Mouse (Mus musculus) E14TG2a.4 (cell line): ENCODE results near the gene Utp20.
"Not testable (repeated sequence)": the region's sequence is repeated elsewhere in the genome, so short reads cannot be mapped to it uniquely, and the experiment has no call there.

Experiments used
- H3K27me3 ChIP-seq: 2 replicates; pipeline ENCODE4 v1.6.1; 2014; ENCODE audit warnings: low read length, control low read depth; ENCODE audit not compliant: insufficient read depth
- H3K36me3 ChIP-seq: 2 replicates; pipeline ENCODE4 v1.6.1; 2014; ENCODE audit warnings: low read length, control low read depth; ENCODE audit not compliant: insufficient read depth
- H3K4me1 ChIP-seq: replicated peaks from 2 replicates; pipeline ENCODE4 v1.6.1; 2014; ENCODE audit warnings: low read depth, low read length, control low read depth
- H3K4me3 ChIP-seq: replicated peaks from 2 replicates; pipeline ENCODE4 v1.5.1; 2014; ENCODE audit warnings: mild to moderate bottlenecking, low read length
- H3K9me3 ChIP-seq: 2 replicates; pipeline ENCODE4 v1.6.1; 2014; ENCODE audit warnings: low read length, control low read depth
- CTCF ChIP-seq: conservative IDR thresholded peaks from 2 replicates; pipeline ENCODE4 v1.5.1; 2014; ENCODE audit warnings: low read length
- NANOG ChIP-seq: IDR thresholded peaks from 2 replicates; pipeline ENCODE4 v1.6.1; 2014; ENCODE audit warnings: borderline replicate concordance, low read length, mixed read lengths
- POU5F1 ChIP-seq: IDR thresholded peaks from 2 replicates; pipeline ENCODE4 v1.6.1; 2014; ENCODE audit warnings: low read length, borderline replicate concordance

The Utp20 gene

DNA sequence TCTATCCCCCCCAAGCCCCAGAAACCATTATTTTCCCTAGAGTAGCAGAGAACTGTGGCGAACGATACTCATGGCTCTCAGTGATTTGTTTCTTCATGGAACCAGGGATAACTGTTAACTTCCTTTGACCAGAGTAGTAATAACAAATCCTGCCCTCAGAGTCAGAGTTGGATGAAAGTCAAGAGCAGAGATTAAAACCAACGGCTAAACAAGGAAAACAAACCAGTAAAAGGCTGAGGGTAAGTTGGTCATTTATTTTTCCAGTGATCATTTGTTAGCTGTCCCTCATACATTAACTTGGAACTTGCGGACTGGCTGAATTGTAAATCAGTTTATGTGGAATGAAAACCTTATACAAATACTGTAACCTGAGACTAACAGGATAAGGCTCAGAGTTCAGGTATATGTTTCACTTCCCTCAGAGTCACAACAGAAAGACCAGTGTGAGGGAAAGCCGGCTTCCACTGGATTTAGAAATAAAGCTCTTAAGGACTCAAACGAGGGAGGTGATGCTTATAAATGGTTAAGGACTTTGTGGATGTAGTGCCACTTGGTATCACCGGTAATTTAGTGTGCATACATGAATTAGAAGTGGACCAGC is 22.4 kb upstream of the Utp20 start:
- no peak for TF ChIP-seq NANOG
- Histone ChIP-seq H3K4me1 (no peaks in the 10 kb centered on the region), H3K9me3 (no peaks in the 10 kb centered on the region), H3K36me3 (no peaks in the 10 kb centered on the region), H3K27me3 (no peaks in the 10 kb centered on the region), H3K4me3 (no peak overlapping the region)

DNA sequence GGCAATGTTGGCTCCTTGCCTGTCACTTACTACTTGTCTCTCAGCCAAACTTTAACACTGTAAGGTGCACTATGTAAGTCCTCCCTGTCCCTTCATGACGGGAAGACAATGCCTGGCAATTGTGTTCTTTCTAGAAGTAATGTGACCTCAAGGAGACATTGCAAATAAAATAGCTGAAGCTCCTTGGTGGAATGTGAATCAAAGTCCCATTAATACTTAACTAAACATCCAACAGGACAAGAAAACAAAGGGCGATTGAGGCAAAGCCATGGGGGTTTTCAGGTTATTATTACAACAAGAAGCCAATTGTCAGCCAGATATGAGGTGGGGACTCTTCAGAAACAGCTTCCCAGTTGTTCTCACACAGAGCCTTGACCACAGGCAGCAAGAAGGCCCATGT is 7.6 kb upstream of the Utp20 start:
- Histone ChIP-seq H3K4me1 (no peaks in the 10 kb centered on the region), H3K9me3 (no peaks in the 10 kb centered on the region), H3K27me3 (peaks cover 4% of the 10 kb centered on the region; the same call in 1 of the 2 replicates), H3K4me3 (no peak overlapping the region), H3K36me3 (no peaks in the 10 kb centered on the region)
- TF ChIP-seq POU5F1 (no peak), CTCF (no peak), NANOG (no peak)

DNA sequence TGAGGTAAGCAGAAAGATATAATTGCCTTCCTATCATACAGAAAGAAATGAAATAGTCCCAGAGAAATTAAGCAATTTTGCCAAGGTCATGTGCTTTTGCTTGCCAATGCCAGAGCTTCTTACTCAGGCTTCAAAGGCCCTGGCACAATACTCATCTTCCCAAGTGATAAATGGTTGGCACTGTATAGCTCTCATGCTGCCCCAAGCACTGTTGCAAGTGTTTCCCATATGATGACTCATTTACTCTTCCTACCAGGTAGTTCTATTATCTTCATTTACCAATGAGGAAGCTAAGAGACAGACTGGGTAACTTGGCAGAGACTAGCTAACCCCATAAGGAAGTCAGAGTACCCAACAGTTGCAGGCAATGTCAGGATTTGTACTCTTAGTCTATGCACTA is 1.8 kb upstream of the Utp20 start:
- Histone ChIP-seq H3K4me3 (no peak overlapping the region), H3K4me1 (peaks cover 18% of the 10 kb centered on the region), H3K9me3 (no peaks in the 10 kb centered on the region), H3K27me3 (no peaks in the 10 kb centered on the region), H3K36me3 (peaks cover 21% of the 10 kb centered on the region)
- no peak for TF ChIP-seq CTCF
- TF ChIP-seq NANOG = no peak
- no peak for TF ChIP-seq POU5F1

DNA sequence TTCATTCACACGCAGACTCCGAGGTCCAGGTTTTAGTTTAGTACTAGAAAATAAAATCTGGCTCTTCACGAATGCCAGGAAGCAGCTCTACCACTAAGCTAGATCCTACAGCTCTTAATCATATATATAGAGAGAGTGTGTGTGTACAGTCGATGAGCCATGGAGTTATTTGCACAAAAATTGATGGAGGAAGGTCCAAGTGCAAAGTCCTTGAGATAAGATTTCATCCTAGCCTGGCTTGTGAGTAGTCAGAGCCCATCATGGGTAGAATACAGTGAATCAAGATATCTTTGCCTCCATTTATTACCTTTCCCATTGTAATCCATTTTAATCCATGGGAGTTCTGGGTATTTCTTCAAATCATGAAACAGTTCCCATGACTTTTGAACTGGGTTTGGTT is 992 bp upstream of the Utp20 start:
- Histone ChIP-seq H3K9me3 (no peaks in the 10 kb centered on the region), H3K36me3 (peaks cover 28% of the 10 kb centered on the region), H3K4me1 (peaks cover 18% of the 10 kb centered on the region), H3K27me3 (no peaks in the 10 kb centered on the region), H3K4me3 (peak overlapping the region; percentile 98)
- TF ChIP-seq POU5F1 = no peak
- TF ChIP-seq CTCF = no peak
- no peak for TF ChIP-seq NANOG

DNA sequence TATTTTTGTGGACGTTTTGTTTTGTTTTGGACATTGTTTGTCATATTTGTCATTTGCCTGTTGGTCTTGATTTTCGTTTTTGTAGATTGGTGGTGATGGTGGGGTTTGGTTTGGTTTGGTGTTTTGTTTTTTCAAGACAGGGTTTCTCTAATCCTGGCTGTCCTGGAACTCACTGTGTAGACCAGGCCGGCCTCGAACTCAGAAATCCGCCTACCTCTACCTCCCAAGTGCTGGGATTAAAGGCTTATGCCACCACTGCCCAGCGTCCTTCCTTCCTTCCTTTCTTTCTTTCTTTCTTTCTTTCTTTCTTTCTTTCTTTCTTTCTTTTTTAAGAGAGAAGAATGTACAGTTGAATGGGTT is 323 bp upstream of the Utp20 start:
- not testable (repeated sequence) for H3K27me3 ChIP-seq, H3K9me3 ChIP-seq
- peaks cover 18% of the 10 kb centered on the region for H3K4me1 ChIP-seq
- peaks cover 35% of the 10 kb centered on the region for H3K36me3 ChIP-seq
- H3K4me3 ChIP-seq = peak overlapping the region; percentile 98

DNA sequence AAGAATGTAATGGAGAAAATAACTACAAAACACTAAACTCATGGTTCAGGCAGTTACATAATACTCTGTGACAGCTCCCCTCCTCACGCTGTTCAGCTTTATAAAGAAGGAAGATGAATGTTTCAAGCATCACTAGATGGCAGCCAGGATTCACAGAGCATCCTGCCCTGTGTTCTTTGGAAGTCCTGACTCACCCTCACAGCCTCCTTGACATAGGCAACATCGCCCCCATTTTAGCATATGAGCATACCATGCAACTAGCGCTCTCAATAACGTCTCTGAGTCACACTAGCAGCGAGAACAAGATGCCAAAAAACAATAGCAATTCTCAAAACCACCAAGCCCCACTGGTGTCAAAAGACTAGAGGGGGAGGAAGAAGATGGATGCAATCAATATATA is 9.3 kb downstream of the Utp20 start:
- Histone ChIP-seq H3K27me3 (no peaks in the 10 kb centered on the region), H3K9me3 (no peaks in the 10 kb centered on the region), H3K36me3 (peaks cover 98% of the 10 kb centered on the region), H3K4me3 (no peak overlapping the region), H3K4me1 (peaks cover 5% of the 10 kb centered on the region; the same call in 1 of the 2 replicates)
- TF ChIP-seq NANOG (no peak), CTCF (no peak), POU5F1 (no peak)

GRCm38 (mm10) chr10:88815256-88815655 is 11.3 kb downstream of the Utp20 start:
- no peak overlapping the region for H3K4me3 ChIP-seq
- peaks cover 98% of the 10 kb centered on the region for H3K36me3 ChIP-seq
- H3K27me3 ChIP-seq = no peaks in the 10 kb centered on the region
- peaks cover 5% of the 10 kb centered on the region; the same call in 1 of the 2 replicates for H3K4me1 ChIP-seq
- TF ChIP-seq CTCF = no peak
- TF ChIP-seq NANOG = no peak
- no peak for TF ChIP-seq POU5F1
- H3K9me3 ChIP-seq = no peaks in the 10 kb centered on the region

- Histone ChIP-seq H3K36me3 (peaks cover 98% of the 10 kb centered on the region), H3K27me3 (no peaks in the 10 kb centered on the region), H3K4me1 (peaks cover 5% of the 10 kb centered on the region; the same call in 1 of the 2 replicates), H3K9me3 (no peaks in the 10 kb centered on the region), H3K4me3 (no peak overlapping the region)
- TF ChIP-seq POU5F1 (no peak), CTCF (no peak), NANOG (no peak)
Measured at GRCm38 (mm10) chr10:88811704-88812103, 14.9 kb downstream of the Utp20 start.

- H3K4me1 ChIP-seq = no peaks in the 10 kb centered on the region
- no peaks in the 10 kb centered on the region for H3K9me3 ChIP-seq
- no peak for TF ChIP-seq NANOG
- TF ChIP-seq CTCF = no peak
- no peak for TF ChIP-seq POU5F1
- no peaks in the 10 kb centered on the region for H3K27me3 ChIP-seq
- peaks cover 96% of the 10 kb centered on the region for H3K36me3 ChIP-seq
- no peak overlapping the region for H3K4me3 ChIP-seq
Measured at GRCm38 (mm10) chr10:88802236-88802635, 24.4 kb downstream of the Utp20 start.
